Mouse (Mus musculus) kidney, adult 2 months (tissue): ENCODE results near the gene Ildr1.

ENCODE experiments used
- CTCF ChIP-seq: fragments of 200-500 bp; conservative IDR thresholded peaks from 2 replicates; pipeline ENCODE4 v1.5.1; 2011; ENCODE audit warnings: low read depth, mild to moderate bottlenecking, control low read depth, low read length, moderate library complexity, mixed read lengths; ENCODE audit not compliant: insufficient read depth, insufficient read length
- POLR2A ChIP-seq: fragments of 200-500 bp; IDR thresholded peaks from one replicate; pipeline ENCODE4 v1.6.1; 2011; ENCODE audit warnings: low read depth, low read length, control low read depth

- no peak for TF ChIP-seq CTCF
- no peak for TF ChIP-seq POLR2A
Observed at GRCm38 (mm10) chr16:36771244-36771643, 77.5 kb downstream of the Ildr1 start.
